17 mouse cellular contexts compared by ENCODE assay signal in the genomic region with DNA sequence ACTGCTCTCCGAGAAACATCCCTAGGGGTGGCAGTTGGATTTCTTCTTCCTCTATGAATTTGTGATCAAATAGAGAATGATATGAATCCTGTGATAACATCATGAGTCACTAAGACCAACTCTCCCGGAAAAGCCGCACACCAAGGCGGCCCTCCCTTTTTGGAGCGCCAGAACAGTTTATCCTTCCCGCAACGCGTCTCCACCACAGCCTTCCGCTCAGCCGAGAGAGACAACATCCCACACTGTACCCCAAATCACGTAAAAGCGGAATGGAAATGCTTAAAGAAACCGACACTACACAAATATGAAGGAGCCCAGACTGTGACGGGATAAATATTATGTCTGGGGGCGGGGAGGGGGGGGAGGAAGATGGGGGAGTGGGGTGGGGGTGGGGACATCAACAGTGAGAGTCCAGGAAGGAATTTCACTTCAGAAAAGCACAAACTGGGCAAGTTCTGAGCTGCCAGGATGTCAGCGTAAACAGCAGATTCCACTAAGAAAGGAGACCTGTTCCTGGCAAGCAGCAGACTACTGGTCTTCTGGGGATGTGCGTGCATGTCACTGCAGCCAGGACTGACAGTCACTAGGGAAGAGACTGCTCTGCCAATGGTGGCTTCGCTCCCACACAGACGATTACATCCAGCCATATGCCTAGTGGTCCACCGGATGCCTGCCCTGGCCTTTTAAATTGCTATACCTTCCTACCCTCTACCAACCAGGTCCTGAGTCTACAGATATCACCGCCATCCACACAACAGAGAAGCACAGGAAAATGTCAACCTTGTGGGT.
A peak's percentile ranks its signal among the peaks of the same experiment; 100 is the strongest.
DNase-seq lines count a peak whose midpoint lies in the region; ATAC-seq and TF ChIP-seq lines count a peak whose summit lies in the region.
"Had no signal": no experiment of that assay in that cellular context is flagged by ENCODE, and none has a peak within 500 bp of the region (broad histone marks: within the 10 kb centered on the region; RNA-seq: fewer than 3 reads in every experiment).

No protein-coding gene starts in this region.

- no peak overlapping the region for H3K4me3 ChIP-seq in cerebellum, adult 2 months (replicated peaks; ENCODE audit: insufficient read depth, low read depth, low read length)
- H3K4me3 ChIP-seq in lung, embryonic 16.5 days (ENCODE audit: low read length): no peak overlapping the region
- no peak overlapping the region for H3K4me3 ChIP-seq in intestine, embryonic 14.5 days (ENCODE audit: low read depth, low read length)
- H3K4me3 ChIP-seq in stomach, postnatal 0 days (ENCODE audit: low read depth, low read length): no peak overlapping the region
- no peak overlapping the region for H3K4me3 ChIP-seq in forebrain, embryonic 16.5 days (replicated peaks; ENCODE audit: low read length)
- H3K4me3 ChIP-seq: forebrain, embryonic 15.5 days; heart, adult 2 months; neural tube, embryonic 12.5 days had no signal

- no peaks in the 10 kb centered on the region; the same call in 1 of the 2 replicates for H3K27me3 ChIP-seq in cerebellum, adult 2 months (ENCODE audit: control insufficient read depth, insufficient read depth, low read length)
- H3K27me3 ChIP-seq in lung, embryonic 16.5 days (ENCODE audit: control insufficient read depth, insufficient read depth, low read depth, low read length): no peaks in the 10 kb centered on the region
- H3K27me3 ChIP-seq in intestine, embryonic 14.5 days (replicated peaks; ENCODE audit: control insufficient read depth, insufficient read depth, low read length): no peaks in the 10 kb centered on the region
- no peaks in the 10 kb centered on the region for H3K27me3 ChIP-seq in stomach, postnatal 0 days (ENCODE audit: control insufficient read depth, insufficient read depth, low read length)
- H3K27me3 ChIP-seq in forebrain, embryonic 16.5 days (replicated peaks; ENCODE audit: control insufficient read depth, insufficient read depth, low read length): no peaks in the 10 kb centered on the region; the same call in 1 of the 2 replicates

- no peak for TF ChIP-seq CTCF in cerebellum, adult 2 months (IDR thresholded peaks at IDR 0.05; ENCODE audit: borderline replicate concordance, insufficient read depth, low read depth, low read length)
- no peak for TF ChIP-seq CTCF in stomach, postnatal 0 days (IDR thresholded peaks at IDR 0.05; ENCODE audit: low read depth)

- no peak for TF ChIP-seq POLR2A in cerebellum, adult 2 months (IDR thresholded peaks at IDR 0.05; ENCODE audit: borderline replicate concordance, insufficient read depth, low read length)

- peak overlapping the region; percentile 19 for H3K4me2 ChIP-seq in lung, embryonic 16.5 days (ENCODE audit: low read depth, low read length)
- H3K4me2 ChIP-seq in intestine, embryonic 14.5 days (ENCODE audit: low read length): peak overlapping the region; percentile 20
- H3K4me2 ChIP-seq in stomach, postnatal 0 days (replicated peaks; ENCODE audit: low read depth): 0 out of 2 replicates have a peak overlapping the region, but pooled peaks have one; percentile 5
- H3K4me2 ChIP-seq in forebrain, embryonic 16.5 days (ENCODE audit: low read length): no peak overlapping the region
- H3K4me2 ChIP-seq: forebrain, embryonic 15.5 days; hindbrain, embryonic 14.5 days; neural tube, embryonic 12.5 days had no signal

- H3K27ac ChIP-seq in cerebellum, adult 2 months (ENCODE audit: insufficient read depth, low read length): no peak overlapping the region
- peak overlapping the region; percentile 60; the same call in 1 of the 2 replicates for H3K27ac ChIP-seq in lung, embryonic 16.5 days (ENCODE audit: low read length)
- no peak overlapping the region for H3K27ac ChIP-seq in intestine, embryonic 14.5 days (ENCODE audit: low read depth)
- peak overlapping the region; percentile 69 for H3K27ac ChIP-seq in stomach, postnatal 0 days (replicated peaks)
- no peak overlapping the region for H3K27ac ChIP-seq in forebrain, embryonic 16.5 days (ENCODE audit: low read length)
- H3K27ac ChIP-seq: forebrain, embryonic 15.5 days; heart, adult 2 months; hindbrain, embryonic 14.5 days; liver, embryonic 14.5 days; neural tube, embryonic 12.5 days had no signal

- H3K9me3 ChIP-seq in lung, embryonic 16.5 days (ENCODE audit: control insufficient read depth, low read length): no peaks in the 10 kb centered on the region
- no peaks in the 10 kb centered on the region for H3K9me3 ChIP-seq in intestine, embryonic 14.5 days (ENCODE audit: control insufficient read depth, low read length)
- H3K9me3 ChIP-seq in stomach, postnatal 0 days (ENCODE audit: control insufficient read depth, low read length): no peaks in the 10 kb centered on the region
- no peaks in the 10 kb centered on the region for H3K9me3 ChIP-seq in forebrain, embryonic 16.5 days (ENCODE audit: control insufficient read depth, low read length)
- H3K9me3 ChIP-seq: forebrain, embryonic 15.5 days; neural tube, embryonic 12.5 days had no signal

- ATAC-seq in lung, embryonic 16.5 days (ENCODE audit: low read depth): peak; percentile 35; the same call in 1 of the 2 replicates
- ATAC-seq in intestine, embryonic 14.5 days (replicated peaks; ENCODE audit: low FRiP score, low TSS enrichment, low read depth): no peak
- peak; percentile 26; the same call in 1 of the 2 replicates for ATAC-seq in stomach, postnatal 0 days (ENCODE audit: low FRiP score, low TSS enrichment)
- no peak for ATAC-seq in forebrain, embryonic 16.5 days
- ATAC-seq: forebrain, embryonic 15.5 days had no signal

- 58% methylated on average over 21 of the region's 21 CpGs for WGBS in cerebellum, adult 2 months
- WGBS in lung, embryonic 16.5 days: 34% methylated on average over 21 of the region's 21 CpGs
- WGBS in intestine, embryonic 14.5 days: 43% methylated on average over 21 of the region's 21 CpGs
- 38% methylated on average over 21 of the region's 21 CpGs for WGBS in stomach, postnatal 0 days
- 83% methylated on average over 21 of the region's 21 CpGs for WGBS in forebrain, embryonic 16.5 days

- no peak for TF ChIP-seq EP300 in stomach, postnatal 0 days (optimal IDR thresholded peaks at IDR 0.05)

- no peaks in the 10 kb centered on the region for H3K4me1 ChIP-seq in cerebellum, adult 2 months (ENCODE audit: control insufficient read depth, insufficient read depth, low read length)
- H3K4me1 ChIP-seq in lung, embryonic 16.5 days (replicated peaks; ENCODE audit: control insufficient read depth, insufficient read depth, low read length): peaks cover 21% of the 10 kb centered on the region
- H3K4me1 ChIP-seq in intestine, embryonic 14.5 days (replicated peaks; ENCODE audit: control insufficient read depth, insufficient read depth, low read length): peaks cover 15% of the 10 kb centered on the region
- H3K4me1 ChIP-seq in stomach, postnatal 0 days (replicated peaks; ENCODE audit: control insufficient read depth, insufficient read depth): 0 out of 2 replicates have a peak, but pooled peaks cover 4% of the 10 kb centered on the region
- no peaks in the 10 kb centered on the region for H3K4me1 ChIP-seq in forebrain, embryonic 16.5 days (replicated peaks; ENCODE audit: control insufficient read depth, insufficient read depth, low read length)
- H3K4me1 ChIP-seq: forebrain, embryonic 15.5 days had no signal

- peaks cover 7% of the 10 kb centered on the region for H3K36me3 ChIP-seq in lung, embryonic 16.5 days (ENCODE audit: control insufficient read depth, insufficient read depth, low read length)
- no peaks in the 10 kb centered on the region for H3K36me3 ChIP-seq in intestine, embryonic 14.5 days (ENCODE audit: control insufficient read depth, insufficient read depth, low read length)
- H3K36me3 ChIP-seq in stomach, postnatal 0 days (ENCODE audit: control insufficient read depth, insufficient read depth, low read length): no peaks in the 10 kb centered on the region
- no peaks in the 10 kb centered on the region for H3K36me3 ChIP-seq in forebrain, embryonic 16.5 days (ENCODE audit: control insufficient read depth, insufficient read depth)
- H3K36me3 ChIP-seq: forebrain, embryonic 15.5 days; neural tube, embryonic 12.5 days had no signal

- H3K9ac ChIP-seq in lung, embryonic 16.5 days (ENCODE audit: low read length): 0 out of 2 replicates have a peak overlapping the region, but pooled peaks have one; percentile 3
- H3K9ac ChIP-seq in intestine, embryonic 14.5 days (ENCODE audit: low read length): no peak overlapping the region
- no peak overlapping the region for H3K9ac ChIP-seq in stomach, postnatal 0 days (ENCODE audit: low read length)
- H3K9ac ChIP-seq in forebrain, embryonic 16.5 days (replicated peaks; ENCODE audit: low read depth, low read length): no peak overlapping the region
- H3K9ac ChIP-seq: forebrain, embryonic 15.5 days; hindbrain, embryonic 14.5 days; liver, embryonic 14.5 days; neural tube, embryonic 12.5 days had no signal

- DNase-seq in cerebellum, postnatal 14 days: peak; percentile 23 to 38
- no peak for DNase-seq in cerebellum, adult 2 months
- DNase-seq in lung, postnatal 36 days: no peak
- no peak for DNase-seq in intestine, embryonic 14.5 days (ENCODE audit: low spot score)
- DNase-seq in stomach, postnatal 0 days (ENCODE audit: low spot score): no peak
- DNase-seq in thymus, postnatal 36 days: no peak
- DNase-seq: gastrocnemius, postnatal 10 days; heart, adult 2 months; heart, postnatal 10 days; kidney, adult 8-10 months; thymus, adult 2 months had no signal

Comparison
In these comparisons a context has a peak if more than half of its experiments do, and no peak if none do; other contexts are left out.
1. DNase-seq: peak in cerebellum, postnatal 14 days (2 of 2); none in cerebellum, adult 2 months (0 of 2), lung, postnatal 36 days (single experiment), intestine, embryonic 14.5 days (single experiment), stomach, postnatal 0 days (single experiment) and thymus, postnatal 36 days (0 of 2).
2. H3K27ac ChIP-seq: peak in lung, embryonic 16.5 days (single experiment) and stomach, postnatal 0 days (single experiment); none in cerebellum, adult 2 months (single experiment), intestine, embryonic 14.5 days (single experiment) and forebrain, embryonic 16.5 days (single experiment).
3. ATAC-seq: peak in lung, embryonic 16.5 days (single experiment) and stomach, postnatal 0 days (single experiment); none in intestine, embryonic 14.5 days (single experiment) and forebrain, embryonic 16.5 days (single experiment).